In the genomic region with DNA sequence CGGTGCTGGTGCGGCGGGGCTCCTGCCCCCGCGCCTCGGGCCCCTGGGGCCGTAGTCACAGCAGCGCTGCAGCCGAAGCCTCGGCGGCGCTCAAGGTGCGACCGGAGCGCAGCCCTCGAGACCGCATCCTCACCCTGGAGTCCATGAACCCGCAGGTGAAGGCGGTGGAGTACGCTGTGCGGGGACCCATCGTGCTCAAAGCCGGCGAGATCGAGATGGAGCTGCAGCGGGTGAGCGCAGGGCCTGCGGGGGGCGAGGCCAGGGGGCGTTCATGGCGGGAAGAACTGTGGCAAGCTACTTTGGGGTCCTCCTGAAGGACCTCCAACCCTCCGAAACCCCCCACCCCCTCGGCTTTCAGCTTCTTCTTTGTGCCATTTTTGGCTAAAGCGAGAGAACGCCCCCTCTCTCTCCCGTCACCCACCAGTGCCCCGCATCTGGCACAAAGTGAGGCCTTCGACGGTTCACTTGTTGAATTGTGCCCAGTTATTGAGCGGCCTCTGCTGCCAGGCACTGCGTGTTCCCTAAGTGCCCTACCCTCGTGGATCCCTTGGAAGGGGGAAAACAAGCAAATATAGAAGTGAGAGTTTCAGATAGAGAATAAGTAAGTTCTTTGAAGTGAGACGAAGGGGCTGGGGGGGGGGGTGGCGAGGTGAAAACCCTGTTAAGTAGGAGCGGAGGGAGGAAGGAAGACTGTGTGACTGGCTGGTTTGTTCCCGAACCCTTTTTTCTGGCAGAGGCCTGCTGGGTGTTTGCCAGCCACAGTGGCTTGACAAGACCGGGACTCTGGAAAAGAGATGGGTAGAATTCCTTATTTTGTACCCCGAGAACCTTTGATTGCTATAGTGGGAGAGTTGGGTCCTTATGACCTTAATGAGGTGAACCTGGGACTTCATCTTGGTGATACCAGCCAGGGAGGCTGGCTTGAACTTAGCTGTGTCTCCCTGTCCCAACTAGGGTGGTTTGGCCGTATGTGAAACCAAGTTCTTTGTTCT, we compare ENCODE assay signal across 8 mouse cellular contexts. TPM values are rescaled to one million over a fixed set of nuclear protein-coding genes. Genes with fewer than 3 reads are reported as not detected.
DNase-seq lines count a peak whose midpoint lies in the region; ATAC-seq and TF ChIP-seq lines count a peak whose summit lies in the region.

No protein-coding gene starts in this region.

- H3K9me3 ChIP-seq in lung, postnatal 0 days (ENCODE audit: low read length), result no peaks in the 10 kb centered on the region
- no peaks in the 10 kb centered on the region for H3K9me3 ChIP-seq in stomach, postnatal 0 days (ENCODE audit: control insufficient read depth, low read length)

- H3K27ac ChIP-seq in lung, postnatal 0 days (ENCODE audit: low read length), result no peak overlapping the region
- peak overlapping the region; percentile 65 for H3K27ac ChIP-seq in stomach, postnatal 0 days (replicated peaks)

- no peak for TF ChIP-seq CTCF in lung, postnatal 0 days (IDR thresholded peaks at IDR 0.05)
- TF ChIP-seq CTCF in stomach, postnatal 0 days (IDR thresholded peaks at IDR 0.05; ENCODE audit: low read depth), result peak; percentile 11; the same call in 1 of the 2 replicates

- no peak for DNase-seq in lung, postnatal 0 days (ENCODE audit: low spot score)
- no peak for DNase-seq in lung, postnatal 36 days
- peak; percentile 32 for DNase-seq in cerebellum, adult 8-10 months
- peak; percentile 32 to 53 for DNase-seq in frontal cortex, postnatal 36 days (ENCODE audit: low spot score in 2 of 2)
- peak; percentile 43 to 62 for DNase-seq in kidney, postnatal 36 days
- DNase-seq in mesoderm, embryonic 11.5 days (ENCODE audit: low read depth, low spot score), result peak; percentile 16
- peak; percentile 35 for DNase-seq in stomach, postnatal 0 days (ENCODE audit: low spot score)
- no peak for DNase-seq in urinary bladder, postnatal 4 days (ENCODE audit: low spot score in 2 of 2)

- ATAC-seq in lung, postnatal 0 days, result peak; percentile 13
- no peak; the same call in 1 of the 2 replicates for ATAC-seq in stomach, postnatal 0 days (ENCODE audit: low FRiP score, low TSS enrichment)

- H3K4me1 ChIP-seq in lung, postnatal 0 days (ENCODE audit: insufficient read depth, low read depth, low read length), result peaks cover 4% of the 10 kb centered on the region
- no peaks in the 10 kb centered on the region for H3K4me1 ChIP-seq in stomach, postnatal 0 days (replicated peaks; ENCODE audit: control insufficient read depth, insufficient read depth)

- H3K4me2 ChIP-seq in lung, postnatal 0 days (replicated peaks; ENCODE audit: low read depth, low read length), result peak overlapping the region; percentile 94
- peak overlapping the region; percentile 99 for H3K4me2 ChIP-seq in stomach, postnatal 0 days (replicated peaks; ENCODE audit: low read depth)

- no peak for TF ChIP-seq EP300 in lung, postnatal 0 days (IDR thresholded peaks at IDR 0.05)
- TF ChIP-seq EP300 in stomach, postnatal 0 days (optimal IDR thresholded peaks at IDR 0.05), result no peak

- no peaks in the 10 kb centered on the region for H3K27me3 ChIP-seq in lung, postnatal 0 days (replicated peaks; ENCODE audit: insufficient read depth, low read length)
- H3K27me3 ChIP-seq in stomach, postnatal 0 days (ENCODE audit: control insufficient read depth, insufficient read depth, low read length), result no peaks in the 10 kb centered on the region

- no peaks in the 10 kb centered on the region for H3K36me3 ChIP-seq in lung, postnatal 0 days (ENCODE audit: insufficient read depth, low read length)
- no peaks in the 10 kb centered on the region for H3K36me3 ChIP-seq in stomach, postnatal 0 days (ENCODE audit: control insufficient read depth, insufficient read depth, low read length)

- peak overlapping the region; percentile 27; the same call in 1 of the 2 replicates for H3K9ac ChIP-seq in lung, postnatal 0 days (replicated peaks; ENCODE audit: low read depth)
- H3K9ac ChIP-seq in stomach, postnatal 0 days (ENCODE audit: low read length), result peak overlapping the region; percentile 76

- H3K4me3 ChIP-seq in lung, postnatal 0 days (ENCODE audit: low read depth, low read length), result peak overlapping the region; percentile 65
- H3K4me3 ChIP-seq in stomach, postnatal 0 days (ENCODE audit: low read depth, low read length), result peak overlapping the region; percentile 80

- WGBS in lung, postnatal 0 days, result 5% methylated on average over 41 of the region's 49 CpGs
- WGBS in stomach, postnatal 0 days, result 6% methylated on average over 46 of the region's 49 CpGs

RNA-seq across cellular contexts. Expression of a gene that starts 0.9 kb away (rescaled TPM):
- 4.6 and 6.7 TPM in 2 replicates for polyA plus RNA-seq in lung, postnatal 0 days (2015; fragmentation: Nextera tagmentation; extraction: Ambion mirVana)
- polyA plus RNA-seq in stomach, postnatal 0 days (2015; fragmentation: Nextera tagmentation; extraction: Ambion mirVana), result 32.7 and 37.6 TPM in 2 replicates

Comparison
In these comparisons a context has a peak if more than half of its experiments do, and no peak if none do; other contexts are left out.
1. DNase-seq: peak in cerebellum, adult 8-10 months (single experiment), frontal cortex, postnatal 36 days (2 of 2), kidney, postnatal 36 days (2 of 2), mesoderm, embryonic 11.5 days (single experiment) and stomach, postnatal 0 days (single experiment); none in lung, postnatal 0 days (single experiment), lung, postnatal 36 days (single experiment) and urinary bladder, postnatal 4 days (0 of 2).